Mouse (Mus musculus): ENCODE measurements around the gene Tigar.

The Tigar gene

DNA sequence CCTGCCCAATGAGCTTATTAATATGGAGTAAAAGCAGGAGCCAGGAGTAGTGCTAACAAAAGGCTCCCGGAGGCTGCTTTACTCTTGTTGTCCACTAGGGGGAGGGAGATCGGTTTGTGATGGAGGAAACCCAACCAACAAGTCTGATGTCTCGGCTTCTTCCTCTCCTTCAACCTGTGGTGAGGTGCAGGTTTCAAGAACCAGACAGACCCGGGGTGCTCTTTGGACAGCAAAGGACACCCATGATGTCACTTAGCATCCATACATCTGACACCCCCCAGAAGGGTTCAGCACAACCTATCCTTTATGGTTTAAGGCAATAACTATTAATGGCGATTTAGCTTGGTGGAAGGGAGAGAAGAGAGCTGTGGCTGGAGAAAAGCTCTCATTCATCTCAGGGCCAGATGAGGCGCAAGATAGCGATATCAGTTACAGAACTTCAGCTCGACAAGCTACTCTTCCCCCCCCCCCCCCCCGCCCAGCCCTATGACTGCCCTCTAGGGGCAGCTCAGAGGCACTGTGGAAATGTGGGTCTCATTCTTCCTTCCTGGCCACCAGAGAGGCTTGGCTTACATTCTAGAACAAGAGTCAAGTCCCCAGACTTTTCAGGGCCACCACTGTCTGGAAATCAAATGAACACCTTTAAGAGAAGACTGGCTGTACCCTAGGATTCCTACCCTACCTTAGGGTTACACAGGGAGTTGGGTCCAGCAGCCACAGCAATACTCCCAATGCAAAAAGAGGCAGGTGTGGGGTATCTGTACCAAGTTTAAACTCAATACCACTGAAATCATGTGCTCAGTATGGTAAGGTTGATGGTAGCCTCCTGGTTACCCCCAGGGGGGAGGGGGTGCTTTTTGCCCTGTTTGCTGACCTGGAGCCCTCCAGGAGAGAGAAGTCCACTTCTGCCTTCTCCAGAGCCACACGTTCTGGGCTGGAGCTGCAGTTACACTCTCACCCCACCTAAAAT is 33.1 kb upstream of the Tigar start:
- DNase-seq (ENCODE audit: low spot score in 2 of 2): no peak

DNA sequence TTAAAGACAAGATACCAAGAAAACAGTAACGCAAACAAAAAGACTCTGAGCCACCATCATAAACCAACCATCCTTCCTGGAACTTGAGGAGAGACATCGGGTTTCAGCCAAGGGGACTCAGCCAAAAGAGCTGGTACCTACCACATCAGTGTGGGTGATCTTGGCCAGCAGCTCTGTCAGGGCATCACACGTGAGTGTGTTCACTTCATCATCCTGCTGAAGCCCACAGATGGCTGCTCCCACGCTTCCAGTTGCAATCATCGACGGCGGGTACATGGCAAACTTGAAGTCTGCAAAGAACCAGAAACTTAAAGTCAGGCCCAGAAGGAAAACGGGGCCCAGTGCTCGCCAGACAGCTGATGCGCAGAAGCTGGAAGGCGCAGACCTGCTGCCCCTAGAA is 29.6 kb upstream of the Tigar start:
- no peak for DNase-seq (ENCODE audit: low spot score in 2 of 2)

DNA sequence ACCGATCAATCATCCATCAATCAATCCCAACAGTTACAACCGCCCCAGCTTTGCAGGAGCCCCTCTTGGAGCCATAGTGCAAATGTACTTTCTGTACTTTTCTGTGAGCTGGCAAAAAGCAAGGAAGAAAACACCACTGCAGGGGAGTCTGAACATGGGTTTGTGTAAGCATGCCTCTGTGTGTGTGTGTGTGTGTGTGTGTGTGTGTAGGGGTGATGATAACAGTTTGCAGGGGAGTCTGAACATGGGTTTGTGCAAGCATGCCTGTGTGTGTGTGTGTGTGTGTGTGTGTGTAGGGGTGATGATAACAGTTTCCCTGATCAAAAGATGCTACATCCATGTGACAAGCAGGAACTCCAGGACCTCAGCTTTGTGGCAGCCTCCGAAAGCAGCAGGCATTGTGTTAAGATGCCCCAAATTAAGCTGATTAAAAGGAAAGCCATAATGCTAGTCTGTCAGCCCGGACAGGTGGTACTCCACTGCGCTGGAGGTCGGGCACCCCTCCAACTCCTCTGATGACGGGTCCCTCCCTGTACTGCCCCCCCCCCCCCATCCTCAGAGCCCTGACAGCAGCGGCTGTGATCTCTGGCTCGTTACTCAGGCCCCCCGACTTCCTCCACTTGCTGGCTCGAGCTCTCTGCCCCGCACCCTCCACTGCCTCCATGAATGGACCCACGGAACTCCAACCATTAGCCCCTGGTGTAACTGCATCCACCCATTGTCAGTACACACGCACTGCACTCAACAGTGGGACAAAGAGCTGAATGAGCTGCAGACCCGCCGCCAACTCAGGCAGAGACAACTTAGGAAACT is 24.3 kb upstream of the Tigar start:
- DNase-seq (ENCODE audit: low spot score in 2 of 2): no peak

DNA sequence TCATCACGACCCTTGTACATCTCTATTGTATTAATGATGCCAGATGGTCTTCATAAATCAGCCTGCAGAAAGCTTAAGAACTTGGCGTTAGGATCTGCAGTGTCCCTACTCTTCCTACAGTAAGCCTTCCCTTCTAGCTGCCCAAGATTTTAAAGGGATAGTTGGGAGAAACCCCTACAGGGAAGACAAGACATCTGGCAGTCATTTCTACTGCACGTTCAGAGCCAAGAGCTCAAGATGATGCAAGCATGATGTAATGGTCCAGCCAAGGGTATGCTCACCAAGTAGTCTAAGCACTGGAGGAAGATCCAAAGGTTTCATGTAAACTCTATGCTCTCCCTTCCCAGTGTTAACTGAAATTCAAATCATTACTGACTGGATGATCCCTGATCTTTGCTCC is 23.4 kb upstream of the Tigar start:
- no peak for DNase-seq (ENCODE audit: low spot score in 2 of 2)

DNA sequence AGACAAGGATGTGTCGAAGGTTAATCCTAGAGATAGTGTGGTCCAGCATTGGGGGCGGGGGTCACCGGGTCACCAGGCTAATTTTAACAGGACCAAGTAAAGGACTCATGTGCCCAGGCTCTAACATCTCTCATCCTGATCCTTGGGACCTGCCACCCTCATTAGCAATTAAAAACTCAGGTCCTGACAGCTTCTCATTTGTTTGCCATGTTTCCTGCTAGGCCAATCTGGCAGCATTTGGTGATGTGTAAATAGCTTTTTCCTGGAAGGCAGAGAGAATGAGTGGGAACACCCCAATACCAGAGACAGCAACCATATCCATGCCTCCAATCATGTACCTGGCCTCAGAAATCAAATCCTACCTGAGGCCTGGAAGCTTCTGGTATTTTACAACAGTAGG is 22.6 kb upstream of the Tigar start:
- DNase-seq (ENCODE audit: low spot score in 2 of 2): no peak

DNA sequence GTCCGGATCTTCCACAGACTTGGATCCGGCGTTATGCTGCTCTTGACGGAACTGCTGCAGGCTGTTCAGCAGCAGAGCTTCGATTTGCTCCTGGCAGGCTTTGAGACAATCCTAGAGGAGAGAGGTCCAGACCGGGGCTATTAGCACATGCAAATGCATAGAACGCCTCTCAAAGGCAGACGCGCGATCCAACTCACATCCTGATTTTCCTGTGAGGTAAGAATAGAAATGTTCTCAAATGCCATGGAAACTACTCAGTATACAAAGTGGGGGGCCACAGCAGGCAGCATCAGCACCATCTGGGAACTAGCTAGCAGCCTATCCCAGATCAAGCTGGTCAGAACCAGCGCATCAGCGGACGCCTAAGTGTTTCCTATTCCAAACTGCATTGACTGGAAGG is 21.0 kb upstream of the Tigar start:
- DNase-seq (ENCODE audit: low spot score in 2 of 2): no peak

DNA sequence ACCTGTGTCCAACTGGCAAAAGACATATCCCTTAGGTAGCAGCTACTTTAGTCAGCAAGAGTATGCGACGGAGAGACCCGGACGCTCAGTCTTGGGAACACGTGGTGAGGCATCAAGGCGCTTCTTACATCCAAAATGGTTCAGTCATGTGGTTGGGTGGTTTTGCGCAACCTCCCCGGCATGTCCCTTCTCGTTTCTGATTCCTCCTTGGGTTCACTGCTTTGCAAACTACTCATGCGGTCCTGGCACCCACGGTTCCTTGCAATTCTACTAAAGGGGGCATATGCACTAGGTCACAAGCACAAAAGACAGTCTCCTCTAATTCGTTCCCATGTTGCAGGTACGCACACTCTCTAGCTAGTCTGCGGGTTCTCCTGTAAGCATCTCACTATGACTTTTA is 20.3 kb upstream of the Tigar start:
- no peak for DNase-seq (ENCODE audit: low spot score in 2 of 2)

DNA sequence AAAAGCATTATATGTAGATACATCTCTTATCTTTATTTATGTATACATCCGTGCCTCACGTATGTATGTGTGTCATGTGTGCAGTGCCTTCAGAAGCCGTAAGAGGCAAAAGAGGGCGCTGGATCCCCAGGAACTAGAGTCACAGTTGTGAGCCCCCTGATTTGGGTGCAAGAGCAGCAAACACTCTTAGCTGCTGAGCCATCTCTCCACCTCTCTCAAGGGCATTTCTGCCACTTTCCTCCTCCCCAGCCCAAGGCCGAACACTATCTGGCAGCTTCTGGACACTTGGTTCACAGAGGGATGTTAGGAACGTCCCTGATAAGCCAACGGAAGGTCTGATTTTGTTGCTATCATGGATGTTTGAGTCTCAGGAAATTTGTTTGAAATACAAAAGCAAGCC is 14.1 kb upstream of the Tigar start:
- no peak for DNase-seq (ENCODE audit: low spot score in 2 of 2)

DNA sequence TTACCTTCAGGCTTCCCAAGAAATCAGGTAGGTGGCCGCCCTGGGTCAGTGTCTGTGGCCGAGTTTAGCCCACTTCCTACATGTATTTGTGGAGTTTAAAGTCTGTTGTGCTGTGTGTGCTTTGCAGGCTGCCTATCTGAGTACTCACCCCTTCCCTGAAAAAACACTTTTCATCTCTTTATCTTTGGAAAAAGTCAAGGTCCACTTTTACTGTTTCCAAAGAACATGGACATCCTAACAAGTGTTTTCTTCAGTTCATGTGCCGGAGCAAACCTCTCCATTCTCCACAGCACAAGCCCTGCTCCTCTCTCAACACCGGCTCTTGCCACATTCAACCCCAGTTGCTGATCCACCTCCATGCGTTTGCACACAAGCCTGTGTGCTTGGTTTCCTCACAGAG is 13.6 kb upstream of the Tigar start:
- DNase-seq (ENCODE audit: low spot score in 2 of 2): no peak

DNA sequence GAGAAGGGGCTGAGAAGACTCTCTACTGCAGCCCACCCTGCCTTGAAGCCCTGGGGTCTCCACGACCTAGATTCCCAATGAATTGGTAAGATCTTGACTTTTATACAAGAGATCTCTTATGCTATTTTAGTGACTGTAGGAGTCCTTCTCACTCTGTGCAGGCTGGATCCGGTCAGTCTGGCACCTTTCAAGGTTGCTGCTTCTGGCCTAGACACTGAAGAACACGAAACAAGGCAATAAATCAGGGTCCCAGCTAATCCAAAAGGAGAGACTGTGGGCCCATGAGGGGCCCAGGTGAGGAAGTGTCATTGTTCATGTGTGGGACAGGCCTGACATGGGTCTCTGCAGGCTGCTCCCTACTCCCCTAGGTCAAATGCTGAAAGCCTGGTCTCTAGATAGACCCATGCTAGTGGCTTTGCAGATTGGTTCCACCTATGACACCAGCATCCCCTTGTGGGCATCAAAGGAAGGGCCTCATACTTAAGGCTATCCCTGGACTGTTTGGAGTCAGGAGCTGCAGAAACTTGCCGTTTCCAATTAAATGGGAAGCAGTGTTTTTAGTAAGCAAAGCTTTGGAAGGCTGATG is 13.0 kb upstream of the Tigar start:
- DNase-seq (ENCODE audit: low spot score in 2 of 2): no peak

DNA sequence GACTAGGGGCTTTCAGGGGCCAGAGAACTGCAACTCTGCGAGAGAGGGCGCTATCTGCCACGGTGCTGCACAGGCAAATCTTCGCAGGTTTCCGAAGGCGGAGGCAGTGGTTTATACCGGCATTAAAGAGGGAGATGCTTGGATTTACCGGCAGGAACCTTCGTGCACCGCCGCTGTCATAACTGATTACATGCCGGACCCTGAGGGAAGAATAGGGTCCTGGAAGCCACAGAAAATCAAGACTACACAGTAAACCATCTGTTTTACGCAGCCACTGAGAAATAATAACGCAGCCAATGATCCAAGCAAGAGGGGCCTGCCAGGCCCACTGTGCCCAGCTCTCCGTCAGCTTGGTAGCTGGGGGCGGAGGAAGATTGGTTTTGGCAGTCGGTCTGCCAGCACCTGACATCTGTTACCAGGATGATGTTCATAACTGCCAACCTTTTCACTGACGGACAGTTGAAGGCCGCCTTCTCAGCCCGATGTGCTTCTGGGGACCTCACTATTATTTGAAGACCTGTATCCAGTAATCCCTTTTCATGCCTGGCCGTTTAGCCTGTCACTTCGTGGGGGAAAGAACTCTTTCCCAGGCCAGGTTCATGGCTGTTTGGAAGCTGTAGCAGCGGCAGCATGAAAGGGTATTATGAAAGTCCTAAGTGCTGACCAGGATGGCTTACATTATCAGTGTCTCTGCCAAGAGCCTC is 5.5 kb upstream of the Tigar start:
- DNase-seq (ENCODE audit: low spot score in 2 of 2): no peak

DNA sequence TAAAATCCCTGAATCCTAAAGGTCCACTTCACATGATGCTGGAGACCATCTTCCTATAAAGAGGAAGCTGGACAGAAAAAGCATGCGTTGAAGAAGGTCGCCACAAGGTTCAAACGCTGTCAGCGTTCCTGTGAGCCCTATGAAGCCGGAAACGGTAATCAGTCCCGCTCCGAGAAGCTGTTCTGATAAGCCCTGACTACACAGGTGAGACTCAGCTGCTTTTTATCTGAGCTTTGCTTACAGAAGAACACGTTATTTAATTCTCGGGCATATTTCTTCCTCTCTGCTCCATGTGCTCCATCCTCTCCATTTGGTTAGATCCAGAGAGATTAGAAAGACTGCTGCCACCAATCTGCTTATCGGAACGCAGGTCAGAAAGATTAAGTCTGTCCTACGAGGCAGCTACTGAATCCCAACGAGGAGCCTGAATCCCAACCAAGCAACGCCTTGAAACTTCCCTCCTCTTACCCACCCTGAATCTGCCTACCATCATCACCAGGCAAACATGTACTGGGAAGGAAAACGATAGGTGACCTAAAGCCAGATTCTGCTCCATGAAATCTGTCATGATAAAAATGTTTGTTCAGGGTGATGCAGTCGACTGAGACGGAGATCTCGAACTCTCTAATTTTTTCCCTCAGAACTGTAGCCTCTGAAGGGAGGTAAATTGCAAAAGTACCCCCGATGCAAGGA is 843 bp downstream of the Tigar start:
- DNase-seq (ENCODE audit: low spot score in 2 of 2): no peak

DNA sequence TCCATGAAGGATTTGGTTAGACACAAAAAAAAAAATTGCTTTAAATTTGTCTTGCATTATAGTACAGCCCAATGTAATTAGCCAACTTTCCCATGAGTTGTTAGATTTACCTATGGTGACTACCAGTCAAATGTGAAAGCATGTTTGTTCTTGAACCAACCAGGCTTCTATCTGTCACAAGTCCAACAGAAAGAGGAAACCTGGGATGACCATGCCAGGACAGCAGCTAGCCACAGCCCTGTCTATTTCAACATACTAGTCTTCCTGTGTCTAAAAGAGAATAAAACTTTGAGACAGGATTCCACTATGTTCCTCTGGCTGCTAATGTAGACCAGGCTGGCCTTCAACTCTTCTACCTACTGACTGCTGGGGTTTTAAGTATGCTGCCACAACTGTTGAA is 1.9 kb downstream of the Tigar start:
- no peak for DNase-seq (ENCODE audit: low spot score in 2 of 2)

DNA sequence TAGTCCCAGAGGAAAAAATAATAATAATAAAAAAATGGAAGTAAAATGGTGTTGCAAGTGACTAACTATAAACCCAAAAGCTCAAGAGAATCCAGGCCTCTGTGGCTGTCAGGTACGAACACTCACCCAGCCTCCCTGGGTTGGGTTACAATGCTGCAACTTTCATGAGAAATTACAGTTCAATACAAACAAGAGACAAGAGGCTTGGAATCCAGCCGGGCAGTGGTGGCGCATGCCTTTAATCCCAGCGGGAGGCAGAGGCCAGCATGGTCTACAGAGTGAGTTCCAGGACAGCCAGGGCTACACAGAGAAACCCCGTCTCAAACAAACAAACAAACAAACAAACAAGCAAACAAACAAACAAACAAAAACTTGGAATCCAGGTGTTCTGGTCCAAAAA is 2.6 kb downstream of the Tigar start:
- DNase-seq (ENCODE audit: low spot score in 2 of 2): peak in 1 of 2 experiments; percentile 14

DNA sequence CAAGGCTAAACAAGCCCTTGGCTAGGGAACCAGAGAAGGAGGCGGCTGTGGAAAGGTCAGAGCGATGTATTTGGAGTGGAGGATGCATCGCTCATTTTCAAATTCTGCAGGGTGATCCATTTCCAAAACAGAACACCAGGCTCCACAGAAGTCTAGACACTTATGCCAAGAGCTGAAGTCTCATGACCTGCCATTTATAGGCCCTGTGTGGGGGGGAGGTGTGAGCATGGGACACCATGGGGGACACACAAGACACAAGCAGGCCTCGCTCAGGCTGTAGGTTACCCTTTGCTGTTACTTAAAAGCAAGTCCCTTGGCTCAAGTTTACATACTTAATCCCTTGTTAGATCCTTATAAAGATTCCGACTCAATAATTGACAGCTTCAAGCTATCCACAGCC is 3.2 kb downstream of the Tigar start:
- no peak for DNase-seq (ENCODE audit: low spot score in 2 of 2)

DNA sequence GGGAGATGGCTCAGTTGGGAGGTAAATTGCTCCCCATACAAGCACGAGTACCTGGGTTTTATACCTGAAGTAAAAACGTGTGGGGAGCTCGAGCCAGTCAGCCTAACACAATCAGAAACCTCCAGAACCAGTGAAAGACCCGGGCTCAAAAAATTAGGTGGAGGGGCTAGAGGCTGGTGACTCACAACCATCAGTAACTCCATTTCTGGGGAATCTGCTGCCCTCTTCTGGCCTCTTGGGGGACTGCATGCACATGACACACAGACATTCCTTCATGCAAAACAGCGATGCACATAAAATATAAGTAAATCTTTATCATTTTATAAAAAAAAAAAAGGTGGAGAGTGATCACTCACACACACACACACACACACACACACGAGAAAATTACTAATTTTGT is 4.2 kb downstream of the Tigar start:
- no peak for DNase-seq (ENCODE audit: low spot score in 2 of 2)

DNA sequence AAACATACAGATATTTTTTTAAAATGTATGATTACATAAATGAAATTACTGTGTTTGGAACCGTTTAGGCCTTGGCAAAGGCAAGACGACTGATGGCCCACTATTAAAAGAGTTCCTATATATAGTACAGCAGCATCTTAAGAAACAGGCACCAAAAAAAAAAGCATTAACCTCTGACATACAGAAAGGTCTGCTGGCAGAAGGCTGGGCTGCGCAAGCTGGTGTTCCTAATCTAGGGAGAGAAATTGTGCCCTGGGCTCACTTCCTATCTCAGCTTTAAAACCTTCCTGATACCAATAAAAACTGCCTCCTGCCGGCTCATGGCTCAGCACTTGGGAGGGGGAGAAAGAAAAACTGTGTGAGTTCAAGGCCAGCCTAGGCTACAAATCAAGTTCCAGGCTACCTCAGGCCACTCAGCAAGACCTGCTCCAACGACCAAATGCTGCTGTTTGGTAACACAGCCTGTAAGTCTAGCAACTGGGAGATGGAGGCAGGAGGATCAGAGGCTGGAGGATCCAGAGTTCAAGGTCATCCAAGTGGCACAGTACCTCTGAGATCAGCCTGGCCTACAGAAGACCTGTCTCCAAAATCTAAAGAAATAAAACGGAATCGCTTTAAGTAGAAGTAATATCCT is 4.8 kb downstream of the Tigar start:
- no peak for DNase-seq (ENCODE audit: low spot score in 2 of 2)

DNA sequence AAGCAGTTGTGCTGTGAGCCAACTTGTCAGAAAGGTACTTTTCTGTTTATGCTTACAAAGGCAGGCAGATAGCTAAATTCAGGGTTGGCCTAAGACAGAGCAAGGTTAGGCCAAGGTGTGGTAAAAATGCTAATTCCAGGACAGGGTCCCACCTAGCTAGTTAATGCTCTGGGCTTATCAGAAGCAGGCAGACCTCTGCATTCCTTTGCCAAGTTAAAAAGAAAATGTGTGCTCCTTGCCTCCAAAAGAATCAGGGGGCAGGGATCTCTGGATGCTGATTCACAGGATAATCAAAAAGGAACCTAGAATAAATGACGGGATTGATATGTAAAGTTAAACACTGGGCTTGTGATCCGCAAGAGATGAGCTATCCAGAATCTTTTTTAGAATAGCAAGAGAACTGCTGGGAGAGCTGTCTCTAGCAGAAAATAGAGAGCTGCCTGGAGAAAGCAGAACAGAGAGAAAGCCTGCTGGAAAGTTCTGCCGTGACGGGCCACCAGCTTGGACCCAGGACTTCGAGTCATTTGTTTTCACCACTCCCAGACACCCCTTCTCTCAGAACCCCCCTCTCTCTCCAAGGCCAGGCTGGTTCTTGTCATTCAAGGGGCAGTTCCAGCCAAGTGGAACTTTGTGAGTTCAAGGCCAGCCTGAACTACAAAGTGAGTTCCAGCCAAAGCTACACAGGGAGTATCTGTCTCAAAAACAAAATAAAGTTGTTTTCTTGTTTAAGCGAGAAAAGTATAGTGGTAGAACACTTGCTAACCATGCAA is 5.7 kb downstream of the Tigar start:
- DNase-seq (ENCODE audit: low spot score in 2 of 2): no peak

DNA sequence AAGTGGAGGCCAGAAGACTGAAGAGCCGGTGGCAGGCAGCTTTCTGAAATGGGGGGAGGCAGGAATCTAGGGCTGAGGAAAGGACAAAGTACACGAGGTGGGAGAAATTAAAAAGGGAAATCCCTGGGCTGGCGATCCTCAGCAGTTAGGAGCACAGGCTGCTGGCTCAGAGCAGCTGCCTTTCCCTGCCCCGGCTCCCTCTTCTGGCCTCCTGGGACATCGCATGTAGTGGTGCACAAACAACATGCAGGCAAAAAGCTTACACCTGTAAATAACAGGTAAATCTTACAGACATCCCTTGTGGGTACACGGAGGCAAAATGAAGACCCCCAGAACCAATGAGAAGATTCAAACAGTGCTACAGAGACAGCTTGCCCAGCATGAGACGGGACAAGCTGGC is 14.8 kb downstream of the Tigar start:
- no peak for DNase-seq (ENCODE audit: low spot score in 2 of 2)

DNA sequence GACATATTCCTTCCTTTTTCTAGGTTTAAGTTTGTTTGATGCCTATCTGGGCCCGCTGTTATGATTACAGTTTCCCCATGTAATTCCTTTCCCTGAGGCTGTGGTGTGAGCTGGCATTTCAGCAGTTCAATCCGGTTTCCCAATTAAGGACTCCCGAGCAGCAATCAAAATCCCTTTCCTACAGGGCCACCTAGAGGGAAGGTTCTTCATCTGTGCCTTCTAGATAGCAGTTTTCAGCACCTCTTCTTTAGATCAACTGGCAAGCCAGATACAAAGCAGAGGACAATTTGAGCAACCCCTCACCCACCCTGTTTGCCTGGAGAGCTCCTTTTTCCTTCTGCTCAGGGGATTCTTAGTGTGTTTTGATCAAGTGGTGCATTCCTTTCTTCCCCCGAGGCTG is 22.6 kb downstream of the Tigar start:
- no peak for DNase-seq (ENCODE audit: low spot score in 2 of 2)

Data from urinary bladder, postnatal 36 days (tissue).